Mouse (Mus musculus) G1E (cell line): ENCODE measurements around the gene Nrbf2.

ENCODE experiments used
- CTCF ChIP-seq: IDR thresholded peaks from 2 replicates; pipeline ENCODE4 v1.5.1; 2012; ENCODE audit warnings: low read depth, low read length, inconsistent platforms, mixed read lengths
- GATA1 ChIP-seq: IDR thresholded peaks from 2 replicates; pipeline ENCODE4 v1.6.1; 2012; ENCODE audit warnings: borderline replicate concordance, low read length, inconsistent platforms, mixed read lengths
- GATA2 ChIP-seq: IDR thresholded peaks from 2 replicates; pipeline ENCODE4 v1.6.1; 2012; ENCODE audit warnings: low read depth, low read length, inconsistent platforms, borderline replicate concordance

- TF ChIP-seq CTCF (no peak), GATA1 (no peak), GATA2 (no peak)
Measured at GRCm38 (mm10) chr10:67297175-67297855, 12.2 kb upstream of the Nrbf2 start.
